ENCODE assay signal across 35 mouse cellular contexts in genomic region chr5:111860436-111860835, GRCm38 (mm10).
"Had no signal": no experiment of that assay in that cellular context is flagged by ENCODE, and none has a peak within 500 bp of the region (broad histone marks: within the 10 kb centered on the region; RNA-seq: fewer than 3 reads in every experiment).

No protein-coding gene starts in this region.

- H3K36me3 ChIP-seq: heart, embryonic 10.5 days; heart, embryonic 12.5 days; heart, embryonic 13.5 days; heart, embryonic 15.5 days; hindbrain, embryonic 10.5 days; hindbrain, embryonic 12.5 days; hindbrain, embryonic 13.5 days; hindbrain, embryonic 15.5 days; intestine, embryonic 15.5 days; kidney, embryonic 15.5 days had no signal

- H3K4me2 ChIP-seq: heart, embryonic 11.5 days; heart, embryonic 12.5 days; heart, embryonic 13.5 days; heart, embryonic 15.5 days; hindbrain, embryonic 12.5 days; hindbrain, embryonic 13.5 days; hindbrain, embryonic 14.5 days; hindbrain, embryonic 15.5 days; intestine, embryonic 15.5 days; kidney, embryonic 15.5 days had no signal

- DNase-seq: heart, postnatal 10 days; heart, postnatal 14 days; heart, postnatal 36 days; heart, postnatal 4 days; kidney, adult 11 months; kidney, adult 18-20 months; kidney, adult 8-10 months; kidney, adult 9 months; kidney, postnatal 10 days; kidney, postnatal 14 days; kidney, postnatal 25 days; kidney, postnatal 36 days; kidney, postnatal 4 days; layer of hippocampus, adult 9-11 months; layer of hippocampus, postnatal 36 days had no signal

- H3K27ac ChIP-seq: heart, embryonic 10.5 days; heart, embryonic 13.5 days; heart, embryonic 15.5 days; hindbrain, embryonic 10.5 days; hindbrain, embryonic 12.5 days; hindbrain, embryonic 13.5 days; hindbrain, embryonic 14.5 days; hindbrain, embryonic 15.5 days; hindbrain, postnatal 0 days; intestine, embryonic 15.5 days; kidney, embryonic 15.5 days; kidney, postnatal 0 days; layer of hippocampus, adult 2 months; left cerebral cortex, adult 2 months had no signal

- H3K9ac ChIP-seq: heart, embryonic 12.5 days; heart, embryonic 13.5 days; heart, embryonic 15.5 days; hindbrain, embryonic 12.5 days; hindbrain, embryonic 13.5 days; hindbrain, embryonic 14.5 days; hindbrain, embryonic 15.5 days; intestine, embryonic 15.5 days; kidney, embryonic 15.5 days had no signal

- H3K4me3 ChIP-seq: heart, embryonic 10.5 days; heart, embryonic 12.5 days; heart, embryonic 13.5 days; heart, embryonic 15.5 days; hindbrain, embryonic 10.5 days; hindbrain, embryonic 12.5 days; hindbrain, embryonic 13.5 days; hindbrain, embryonic 15.5 days; intestine, embryonic 15.5 days; kidney, embryonic 15.5 days; layer of hippocampus, adult 2 months; left cerebral cortex, adult 2 months had no signal

- H3K9me3 ChIP-seq: heart, embryonic 10.5 days; heart, embryonic 13.5 days; heart, embryonic 15.5 days; hindbrain, embryonic 12.5 days; hindbrain, embryonic 13.5 days; hindbrain, embryonic 15.5 days; intestine, embryonic 15.5 days; kidney, embryonic 15.5 days had no signal

- H3K27me3 ChIP-seq: hindbrain, embryonic 12.5 days; hindbrain, embryonic 15.5 days; intestine, embryonic 15.5 days had no signal

- ATAC-seq: hindbrain, embryonic 16.5 days; hindbrain, postnatal 0 days; inflammation-experienced regulatory T-cells, adult 6 months; intestine, embryonic 15.5 days; intestine, embryonic 16.5 days; intestine, postnatal 0 days had no signal
